Mouse (Mus musculus): ENCODE data around the gene Dapk3. TPM values are rescaled to one million over a fixed set of nuclear protein-coding genes. Genes with fewer than 3 reads are reported as not detected.
"Not testable (repeated sequence)": the region's sequence is repeated elsewhere in the genome, so short reads cannot be mapped to it uniquely, and the experiment has no call there.

Dapk3 gene
- polyA plus RNA-seq, 1 experiment from 2014 or later = 45.6 TPM

DNA sequence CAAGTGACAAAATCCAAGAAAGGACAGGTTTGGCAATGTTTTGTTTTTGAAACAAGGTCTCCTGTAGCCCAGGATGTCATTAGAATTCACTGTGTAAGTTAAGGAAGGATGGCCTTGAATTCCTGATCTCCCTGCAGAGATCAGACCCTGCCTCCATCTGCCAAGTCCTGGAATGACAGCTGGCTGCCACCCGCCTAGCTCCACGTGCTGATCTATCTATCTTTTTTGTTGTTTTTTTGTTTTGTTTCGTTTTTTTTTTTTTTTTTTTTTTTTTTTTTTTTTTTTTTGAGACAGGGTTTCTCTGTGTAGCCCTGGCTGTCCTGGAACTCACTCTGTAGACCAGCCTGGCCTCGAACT, 7.5 kb upstream of the Dapk3 start:
- WGBS = 9% methylated on average over 4 of the region's 4 CpGs
- peak overlapping the region; percentile 92; the same call in 1 of the 2 replicates for H3K27ac ChIP-seq (ENCODE audit: low read depth, low read length)
- H3K9me3 ChIP-seq (ENCODE audit: control insufficient read depth, low read length); H3K27me3 ChIP-seq (replicated peaks; ENCODE audit: control insufficient read depth, insufficient read depth, low read length); H3K9ac ChIP-seq (ENCODE audit: low read depth, low read length); DNase-seq (ENCODE audit: low spot score); ATAC-seq (replicated peaks; ENCODE audit: low FRiP score): not testable (repeated sequence)
- peak overlapping the region; percentile 41; the same call in 1 of the 2 replicates for H3K4me3 ChIP-seq (ENCODE audit: low read depth, low read length)
- peaks cover 39% of the 10 kb centered on the region for H3K4me1 ChIP-seq (replicated peaks; ENCODE audit: control insufficient read depth, insufficient read depth, low read length)
- peak overlapping the region; percentile 99 for H3K4me2 ChIP-seq
- peaks cover 32% of the 10 kb centered on the region for H3K36me3 ChIP-seq (ENCODE audit: control insufficient read depth, insufficient read depth, low read length)

- Histone ChIP-seq H3K27ac (ENCODE audit: low read depth, low read length) (peak overlapping the region; percentile 92), H3K9me3 (ENCODE audit: control insufficient read depth, low read length) (no peaks in the 10 kb centered on the region), H3K4me2 (peak overlapping the region; percentile 99), H3K4me3 (ENCODE audit: low read depth, low read length) (peak overlapping the region; percentile 100), H3K36me3 (ENCODE audit: control insufficient read depth, insufficient read depth, low read length) (peaks cover 39% of the 10 kb centered on the region), H3K9ac (ENCODE audit: low read depth, low read length) (peak overlapping the region; percentile 53), H3K27me3 (replicated peaks; ENCODE audit: control insufficient read depth, insufficient read depth, low read length) (no peaks in the 10 kb centered on the region), H3K4me1 (replicated peaks; ENCODE audit: control insufficient read depth, insufficient read depth, low read length) (peaks cover 41% of the 10 kb centered on the region)
- ATAC-seq (replicated peaks; ENCODE audit: low FRiP score) (peak; percentile 1; the same call in 1 of the 2 replicates), DNase-seq (ENCODE audit: low spot score) (no peak)
- WGBS = 11% methylated on average over 13 of the region's 13 CpGs
Measured at GRCm38 (mm10) chr10:81175936-81176465, 6.8 kb upstream of the Dapk3 start.

DNA sequence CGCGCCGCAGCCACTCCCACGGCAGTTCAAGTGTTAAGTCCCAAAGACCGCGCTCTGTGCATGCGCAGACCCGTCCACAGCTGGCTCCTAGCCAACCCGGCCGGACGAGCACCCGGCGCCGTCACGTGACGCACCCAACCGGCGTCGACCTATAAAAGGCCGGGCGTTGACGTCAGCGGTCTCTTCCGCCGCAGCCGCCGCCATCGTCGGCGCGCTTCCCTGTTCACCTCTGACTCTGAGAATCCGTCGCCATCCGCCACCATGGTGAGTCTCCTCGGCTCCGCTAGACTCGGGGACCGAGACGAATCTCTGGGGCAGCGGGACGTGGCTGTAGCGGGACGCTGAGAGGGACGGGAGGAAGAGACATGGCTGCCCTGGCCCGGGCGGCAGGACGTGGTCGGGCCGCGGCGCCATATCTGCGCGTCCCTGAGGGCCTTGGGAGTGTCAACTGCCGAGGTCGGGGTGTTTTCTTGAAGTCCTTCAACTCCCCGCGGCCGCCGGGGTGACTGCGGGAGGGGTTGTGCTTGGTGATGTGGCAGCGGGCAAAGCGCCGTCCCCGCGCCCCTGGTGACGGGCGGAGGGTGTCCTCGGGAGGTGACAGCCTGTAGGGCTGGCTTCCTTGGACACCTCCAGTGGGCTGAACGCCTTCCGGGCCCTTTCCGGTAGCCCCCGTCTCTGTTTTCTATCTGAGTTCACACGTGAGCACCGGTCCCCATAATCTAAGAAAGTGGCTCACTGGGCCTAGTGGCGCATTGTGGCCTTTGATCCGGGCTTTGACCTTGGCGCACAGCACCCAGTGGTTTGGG, 6.1 kb upstream of the Dapk3 start, which contains the start of gene Eef2:
Gene Eef2, plus strand, starts transcription at position 166 of the 806 bp plus-strand sequence.
- peak within 1 kb of the TSS; percentile 99 for H3K4me2 ChIP-seq

GRCm38 (mm10) chr10:81177491-81177925, 5.3 kb upstream of the Dapk3 start:
- no peaks in the 10 kb centered on the region for H3K9me3 ChIP-seq (ENCODE audit: control insufficient read depth, low read length)
- H3K4me2 ChIP-seq = peak overlapping the region; percentile 99
- H3K4me1 ChIP-seq (replicated peaks; ENCODE audit: control insufficient read depth, insufficient read depth, low read length) = peaks cover 41% of the 10 kb centered on the region
- H3K9ac ChIP-seq (ENCODE audit: low read depth, low read length) = peak overlapping the region; percentile 100
- DNase-seq (ENCODE audit: low spot score) (no peak), ATAC-seq (replicated peaks; ENCODE audit: low FRiP score) (no peak)
- no peaks in the 10 kb centered on the region for H3K27me3 ChIP-seq (replicated peaks; ENCODE audit: control insufficient read depth, insufficient read depth, low read length)
- peak overlapping the region; percentile 100 for H3K4me3 ChIP-seq (ENCODE audit: low read depth, low read length)
- peaks cover 52% of the 10 kb centered on the region for H3K36me3 ChIP-seq (ENCODE audit: control insufficient read depth, insufficient read depth, low read length)
- WGBS = 7% methylated on average over 16 of the region's 16 CpGs
- peak overlapping the region; percentile 92 for H3K27ac ChIP-seq (ENCODE audit: low read depth, low read length)

More for the DNA sequence above, 6.1 kb upstream of the Dapk3 start, which contains the start of gene Eef2:
- WGBS = under 1% methylated on average over 77 of the region's 77 CpGs
- H3K27me3 ChIP-seq (replicated peaks; ENCODE audit: control insufficient read depth, insufficient read depth, low read length) = no peaks in the 10 kb centered on the region
- H3K4me1 ChIP-seq (replicated peaks; ENCODE audit: control insufficient read depth, insufficient read depth, low read length) = peaks cover 41% of the 10 kb centered on the region
- H3K9me3 ChIP-seq (ENCODE audit: control insufficient read depth, low read length) = no peaks in the 10 kb centered on the region
- peak; percentile 96 for DNase-seq (ENCODE audit: low spot score)
- peaks cover 45% of the 10 kb centered on the region for H3K36me3 ChIP-seq (ENCODE audit: control insufficient read depth, insufficient read depth, low read length)
- H3K9ac ChIP-seq (ENCODE audit: low read depth, low read length) = peak within 1 kb of the TSS; percentile 100
- ATAC-seq (replicated peaks; ENCODE audit: low FRiP score) = peak; percentile 77
- peak within 1 kb of the TSS; percentile 92 for H3K27ac ChIP-seq (ENCODE audit: low read depth, low read length)
- H3K4me3 ChIP-seq (ENCODE audit: low read depth, low read length) = peak within 1 kb of the TSS; percentile 100

DNA sequence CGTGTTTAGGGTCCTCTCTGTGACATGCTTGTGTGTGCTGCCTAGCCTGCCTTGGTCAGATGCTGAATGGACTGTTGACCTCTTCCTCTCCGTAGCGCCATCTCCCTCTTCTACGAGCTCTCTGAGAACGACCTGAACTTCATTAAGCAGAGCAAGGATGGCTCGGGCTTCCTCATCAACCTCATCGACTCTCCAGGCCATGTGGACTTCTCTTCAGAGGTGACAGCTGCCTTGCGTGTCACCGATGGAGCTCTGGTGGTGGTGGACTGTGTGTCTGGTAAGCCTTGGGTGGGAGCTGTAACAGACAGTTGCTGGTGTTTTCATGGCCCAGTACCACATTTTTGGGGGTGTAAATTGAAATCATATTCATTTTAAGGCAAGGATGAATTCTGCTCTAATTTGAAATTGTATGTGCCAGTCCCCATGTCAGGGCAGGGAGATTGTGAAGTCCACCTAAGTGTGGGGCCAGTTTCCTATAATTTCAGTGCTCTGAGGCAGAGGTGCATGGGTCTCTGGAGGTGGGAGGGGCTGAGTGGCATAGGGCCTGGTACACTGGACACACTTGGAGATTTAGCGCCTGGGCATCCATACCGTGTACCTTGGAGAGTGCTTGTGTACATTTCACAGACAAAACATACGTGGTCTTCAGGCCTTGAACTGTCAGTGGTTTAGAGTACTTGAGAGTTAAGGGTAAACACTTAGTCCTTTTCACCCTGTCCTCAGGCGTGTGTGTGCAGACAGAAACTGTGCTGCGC, 4.7 kb upstream of the Dapk3 start:
- H3K4me3 ChIP-seq (ENCODE audit: low read depth, low read length) = peak overlapping the region; percentile 100
- H3K27ac ChIP-seq (ENCODE audit: low read depth, low read length) = peak overlapping the region; percentile 92
- DNase-seq (ENCODE audit: low spot score) = no peak
- WGBS = 52% methylated on average over 14 of the region's 14 CpGs
- H3K27me3 ChIP-seq (replicated peaks; ENCODE audit: control insufficient read depth, insufficient read depth, low read length) = no peaks in the 10 kb centered on the region
- no peaks in the 10 kb centered on the region for H3K9me3 ChIP-seq (ENCODE audit: control insufficient read depth, low read length)
- H3K36me3 ChIP-seq (ENCODE audit: control insufficient read depth, insufficient read depth, low read length) = peaks cover 52% of the 10 kb centered on the region
- peak overlapping the region; percentile 100 for H3K9ac ChIP-seq (ENCODE audit: low read depth, low read length)
- ATAC-seq (replicated peaks; ENCODE audit: low FRiP score) = no peak
- peaks cover 41% of the 10 kb centered on the region for H3K4me1 ChIP-seq (replicated peaks; ENCODE audit: control insufficient read depth, insufficient read depth, low read length)
- peak overlapping the region; percentile 99 for H3K4me2 ChIP-seq

DNA sequence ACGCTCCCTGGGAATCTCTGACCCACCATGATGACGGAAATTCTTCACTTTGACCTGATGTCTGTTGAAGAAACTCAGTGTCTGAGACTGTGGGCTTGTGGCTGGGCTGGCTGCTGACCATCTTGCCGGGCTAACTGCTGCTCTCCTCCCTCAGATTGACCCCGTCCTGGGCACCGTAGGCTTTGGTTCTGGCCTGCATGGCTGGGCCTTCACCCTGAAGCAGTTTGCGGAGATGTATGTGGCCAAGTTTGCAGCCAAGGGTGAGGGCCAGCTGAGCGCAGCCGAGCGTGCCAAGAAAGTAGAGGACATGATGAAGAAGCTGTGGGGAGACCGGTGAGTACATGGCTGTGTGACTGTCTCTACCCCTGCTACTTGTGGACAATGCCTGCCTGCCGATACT, 3.9 kb upstream of the Dapk3 start:
- ATAC-seq (replicated peaks; ENCODE audit: low FRiP score) (no peak), DNase-seq (ENCODE audit: low spot score) (no peak)
- Histone ChIP-seq H3K4me1 (replicated peaks; ENCODE audit: control insufficient read depth, insufficient read depth, low read length) (peaks cover 39% of the 10 kb centered on the region), H3K4me2 (peak overlapping the region; percentile 99), H3K4me3 (ENCODE audit: low read depth, low read length) (peak overlapping the region; percentile 100), H3K27ac (ENCODE audit: low read depth, low read length) (peak overlapping the region; percentile 92; the same call in 1 of the 2 replicates), H3K27me3 (replicated peaks; ENCODE audit: control insufficient read depth, insufficient read depth, low read length) (no peaks in the 10 kb centered on the region), H3K9me3 (ENCODE audit: control insufficient read depth, low read length) (no peaks in the 10 kb centered on the region), H3K9ac (ENCODE audit: low read depth, low read length) (peak overlapping the region; percentile 30; the same call in 1 of the 2 replicates), H3K36me3 (ENCODE audit: control insufficient read depth, insufficient read depth, low read length) (peaks cover 52% of the 10 kb centered on the region)
- 93% methylated on average over 11 of the region's 11 CpGs for WGBS

DNA sequence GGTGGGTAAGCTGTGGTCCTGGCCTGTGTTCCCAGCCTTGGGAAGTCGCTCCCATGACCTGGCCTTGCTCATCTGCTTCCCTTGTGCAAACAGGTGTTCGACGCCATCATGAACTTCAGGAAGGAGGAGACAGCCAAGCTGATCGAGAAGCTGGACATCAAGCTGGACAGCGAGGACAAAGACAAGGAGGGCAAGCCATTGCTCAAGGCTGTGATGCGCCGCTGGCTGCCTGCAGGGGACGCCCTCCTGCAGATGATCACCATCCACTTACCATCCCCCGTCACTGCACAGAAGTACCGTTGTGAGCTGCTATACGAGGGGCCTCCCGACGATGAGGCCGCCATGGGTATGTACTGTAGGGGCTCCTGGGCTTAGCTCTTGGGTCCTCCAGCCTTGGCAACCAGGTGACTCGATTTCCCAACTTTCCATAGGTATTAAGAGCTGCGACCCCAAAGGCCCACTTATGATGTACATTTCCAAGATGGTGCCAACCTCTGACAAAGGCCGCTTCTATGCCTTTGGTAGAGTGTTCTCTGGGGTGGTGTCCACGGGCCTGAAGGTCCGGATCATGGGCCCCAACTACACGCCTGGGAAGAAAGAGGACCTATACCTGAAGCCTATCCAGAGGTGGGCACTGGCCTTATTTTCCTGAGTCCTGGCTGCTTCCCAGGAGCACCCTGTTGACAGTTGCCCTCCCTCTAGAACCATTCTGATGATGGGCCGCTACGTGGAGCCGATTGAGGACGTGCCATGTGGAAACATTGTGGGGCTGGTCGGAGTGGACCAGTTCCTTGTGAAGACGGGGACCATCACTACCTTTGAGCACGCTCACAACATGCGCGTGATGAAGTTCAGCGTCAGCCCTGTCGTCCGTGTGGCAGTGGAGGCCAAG, 3.1 kb upstream of the Dapk3 start:
- peaks cover 37% of the 10 kb centered on the region for H3K4me1 ChIP-seq (replicated peaks; ENCODE audit: control insufficient read depth, insufficient read depth, low read length)
- H3K36me3 ChIP-seq (ENCODE audit: control insufficient read depth, insufficient read depth, low read length) = peaks cover 52% of the 10 kb centered on the region
- peak overlapping the region; percentile 26 for H3K27ac ChIP-seq (ENCODE audit: low read depth, low read length)
- peak overlapping the region; percentile 30; the same call in 1 of the 2 replicates for H3K9ac ChIP-seq (ENCODE audit: low read depth, low read length)
- no peak overlapping the region; the same call in 1 of the 2 replicates for H3K4me2 ChIP-seq
- no peaks in the 10 kb centered on the region for H3K27me3 ChIP-seq (replicated peaks; ENCODE audit: control insufficient read depth, insufficient read depth, low read length)
- DNase-seq (ENCODE audit: low spot score) (no peak), ATAC-seq (replicated peaks; ENCODE audit: low FRiP score) (no peak)
- no peaks in the 10 kb centered on the region for H3K9me3 ChIP-seq (ENCODE audit: control insufficient read depth, low read length)
- peak overlapping the region; percentile 100; the same call in 1 of the 2 replicates for H3K4me3 ChIP-seq (ENCODE audit: low read depth, low read length)
- 88% methylated on average over 32 of the region's 32 CpGs for WGBS

Measured in liver, embryonic 11.5 days (tissue).